Mouse (Mus musculus): ENCODE data around the gene Vmn2r4.
"Not testable (repeated sequence)": the region's sequence is repeated elsewhere in the genome, so short reads cannot be mapped to it uniquely, and the experiment has no call there.

The Vmn2r4 gene

DNA sequence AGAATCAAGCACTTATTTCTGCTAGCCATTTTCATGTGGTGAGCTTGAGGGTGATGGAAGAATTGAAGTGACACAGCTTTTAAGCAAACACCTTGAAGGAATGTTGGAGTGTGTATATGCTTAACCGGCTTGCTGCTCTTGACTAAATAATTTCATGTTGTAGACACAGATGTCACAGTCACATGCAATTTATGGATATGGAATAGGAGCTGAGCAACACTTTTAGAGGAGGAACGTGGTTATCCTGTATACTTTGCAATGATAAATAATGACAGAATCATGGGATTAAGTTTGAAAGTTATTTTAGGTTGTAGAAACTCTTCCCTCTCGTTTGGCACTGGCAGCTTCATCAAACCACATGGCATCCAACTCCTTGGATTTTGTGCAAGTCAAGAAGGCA is at the start of gene Vmn2r4:
TSS of gene Vmn2r4 (minus strand) at position 101 of the 400 bp plus-strand sequence.
- DNase-seq: not testable (repeated sequence)

DNA sequence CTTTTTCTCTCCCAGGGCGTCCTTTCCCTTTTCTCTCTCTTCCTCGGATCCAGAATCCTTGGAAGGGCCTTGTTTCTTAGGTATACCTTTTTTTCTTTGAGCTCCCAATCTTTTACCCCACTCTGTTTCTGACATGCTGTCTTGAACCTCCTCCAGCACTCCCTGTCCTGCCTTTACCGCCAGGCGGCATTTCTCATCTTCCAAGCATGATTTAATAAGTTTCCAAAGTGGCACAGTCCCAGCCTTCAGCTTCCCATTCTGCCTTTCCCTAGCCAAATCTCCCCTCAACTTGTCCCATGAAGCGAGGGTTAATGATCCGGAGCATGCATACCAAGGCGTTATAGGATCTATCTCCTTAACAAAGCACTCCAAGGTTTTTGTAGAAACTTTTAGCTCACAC is 19.1 kb upstream of the Vmn2r4 start:
- DNase-seq: not testable (repeated sequence)

DNA sequence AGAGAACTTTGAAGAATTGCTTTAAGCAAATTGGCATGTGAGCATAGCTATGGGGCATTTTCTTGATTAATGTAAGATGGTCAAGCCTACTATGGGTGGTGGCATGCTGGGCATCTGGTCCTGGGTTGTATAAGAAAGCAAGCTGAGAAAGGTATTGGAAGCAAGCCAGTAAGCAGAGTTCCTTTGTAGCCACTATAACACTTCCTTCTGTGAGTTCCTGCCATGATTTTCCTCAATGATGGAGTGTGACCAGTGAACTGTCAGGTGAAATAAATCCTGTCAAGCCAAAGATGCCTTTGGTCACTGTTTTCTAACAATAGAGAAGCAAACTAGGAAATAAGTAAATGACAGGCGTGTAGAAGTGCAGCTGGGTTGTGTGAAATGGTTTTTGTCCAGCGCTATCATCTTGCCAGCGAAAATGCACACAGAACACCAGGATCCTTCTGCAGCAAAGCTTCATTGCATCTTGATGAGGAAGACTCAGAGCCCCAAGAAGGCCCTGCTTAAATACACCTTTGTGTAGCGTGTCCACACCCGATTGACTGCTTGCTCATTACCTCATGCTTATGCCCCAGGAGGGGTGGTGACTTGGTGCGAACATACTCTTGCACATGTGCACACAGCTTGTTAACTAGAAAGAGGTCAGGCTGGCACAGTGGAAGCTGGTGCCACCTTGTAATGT is 13.1 kb upstream of the Vmn2r4 start:
- DNase-seq: not testable (repeated sequence)

DNA sequence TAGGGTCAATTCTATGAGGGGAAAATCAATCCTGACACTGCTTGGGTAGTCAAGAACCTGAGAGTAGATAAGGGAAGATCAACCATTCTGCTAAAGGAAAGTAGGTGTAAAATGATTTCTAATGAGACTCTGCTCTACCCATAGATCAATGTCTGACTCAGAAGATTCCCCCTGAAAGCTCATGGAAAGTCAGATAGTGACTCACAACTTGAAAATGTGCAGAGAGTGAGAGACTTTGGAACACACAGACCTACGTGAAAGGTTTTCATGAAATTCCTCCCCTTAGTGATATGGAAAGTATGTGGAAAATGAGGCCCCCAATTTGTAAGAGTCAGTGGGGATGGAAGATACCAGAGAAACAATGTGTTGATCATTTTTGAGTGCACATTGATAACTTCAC is 7.0 kb upstream of the Vmn2r4 start:
- DNase-seq: not testable (repeated sequence)

DNA sequence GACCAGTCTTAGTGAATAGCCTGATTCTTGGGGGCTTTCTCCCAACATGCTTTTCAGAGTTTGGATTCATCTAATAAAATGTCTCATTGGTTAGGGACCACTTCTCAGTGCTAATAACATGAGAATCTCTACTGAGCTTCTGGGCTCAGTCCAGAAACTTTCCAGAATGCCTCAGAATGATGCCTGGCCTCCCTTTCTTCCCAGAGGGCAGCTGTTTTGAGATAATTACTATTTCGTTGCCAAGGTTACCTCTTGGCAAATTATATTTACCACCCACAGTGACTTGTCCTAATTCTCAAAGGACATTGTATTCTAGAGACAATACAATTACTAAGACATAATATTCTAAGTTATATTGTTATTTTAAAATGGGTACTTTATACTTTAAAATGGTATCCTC is 2.3 kb upstream of the Vmn2r4 start:
- peak; percentile 32 to 33 for DNase-seq

DNA sequence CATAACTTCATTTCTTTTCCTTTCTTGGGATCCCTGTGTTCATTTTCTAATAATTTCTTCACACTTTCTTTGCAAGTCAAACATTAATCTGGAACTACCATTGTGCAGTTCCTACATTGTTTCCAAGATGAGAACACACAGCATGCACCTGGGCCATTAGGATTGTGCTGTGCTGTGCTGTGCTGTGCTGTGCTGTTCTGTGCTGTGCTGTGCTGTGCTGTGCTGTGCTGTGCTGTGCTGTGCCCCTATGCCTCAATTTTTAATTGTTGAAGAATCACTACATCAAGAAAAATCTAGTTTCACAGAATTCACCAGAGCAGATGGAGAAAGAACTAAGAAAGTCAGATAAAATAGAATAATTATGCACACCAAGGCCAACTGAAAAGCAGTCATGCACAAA is 915 bp downstream of the Vmn2r4 start:
- DNase-seq: not testable (repeated sequence)

DNA sequence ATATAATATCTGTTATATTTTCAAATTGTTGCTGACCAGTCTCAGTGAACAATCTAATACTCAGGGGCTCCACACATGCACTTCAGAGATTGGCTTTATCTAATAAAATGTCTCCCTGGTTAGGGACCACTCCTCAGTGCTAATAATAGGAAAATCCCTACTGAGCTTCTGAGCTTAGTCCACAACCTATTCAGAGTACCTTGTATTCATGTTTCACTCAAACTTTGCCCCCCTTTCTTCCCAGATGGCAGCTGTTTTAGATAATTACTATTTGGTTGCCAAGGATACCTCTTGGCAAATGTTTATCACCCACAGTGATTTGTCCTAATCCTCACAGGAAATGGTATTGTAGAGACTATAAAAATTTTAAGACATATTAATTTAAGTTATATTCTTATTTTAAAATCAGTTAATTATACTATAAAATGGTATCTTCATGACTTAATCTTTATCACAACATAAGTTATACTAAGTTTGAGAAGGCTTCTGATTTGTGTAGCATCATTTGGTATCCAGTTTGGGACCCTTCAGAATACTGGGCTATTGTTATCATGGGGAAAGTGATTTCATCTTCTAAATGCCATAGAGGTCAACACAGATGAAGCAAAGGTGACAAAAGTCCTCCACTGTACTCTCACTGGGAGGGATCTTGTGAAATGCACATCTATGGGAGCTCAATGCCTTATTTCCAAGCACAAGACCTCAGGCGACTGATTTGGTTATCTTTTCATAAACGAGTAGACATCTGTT is 55.7 kb downstream of the Vmn2r4 start:
- DNase-seq: peak in 1 of 2 experiments; percentile 5
